Mouse (Mus musculus) kidney, postnatal 10 days (tissue): ENCODE results near the gene Mmp9.

Experiments used
- DNase-seq: peaks from one replicate; pipeline ENCODE4 v3.0.0; 2021; ENCODE audit warnings: mixed read lengths

Mmp9 gene

DNA sequence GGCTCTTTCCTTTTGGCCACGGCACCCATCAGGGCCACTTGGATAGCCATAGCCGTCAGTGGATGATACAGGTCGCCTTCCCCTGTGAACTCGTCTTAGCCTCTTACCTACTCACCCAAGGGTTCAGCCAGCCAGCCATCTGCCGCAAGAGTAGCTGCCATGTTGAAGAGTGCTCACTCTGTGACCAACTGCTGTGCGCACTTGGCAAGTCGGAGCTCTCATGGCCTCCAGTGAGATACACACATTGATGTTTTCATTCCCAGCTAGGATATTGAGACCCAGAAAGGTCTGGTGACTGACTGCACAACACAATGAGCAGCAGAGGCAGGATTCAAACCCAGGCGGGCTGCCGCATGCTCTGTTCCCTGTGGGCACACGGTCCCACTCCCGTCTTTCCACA lies 53.6 kb downstream of the Mmp9 start:
- DNase-seq = no peak

DNA sequence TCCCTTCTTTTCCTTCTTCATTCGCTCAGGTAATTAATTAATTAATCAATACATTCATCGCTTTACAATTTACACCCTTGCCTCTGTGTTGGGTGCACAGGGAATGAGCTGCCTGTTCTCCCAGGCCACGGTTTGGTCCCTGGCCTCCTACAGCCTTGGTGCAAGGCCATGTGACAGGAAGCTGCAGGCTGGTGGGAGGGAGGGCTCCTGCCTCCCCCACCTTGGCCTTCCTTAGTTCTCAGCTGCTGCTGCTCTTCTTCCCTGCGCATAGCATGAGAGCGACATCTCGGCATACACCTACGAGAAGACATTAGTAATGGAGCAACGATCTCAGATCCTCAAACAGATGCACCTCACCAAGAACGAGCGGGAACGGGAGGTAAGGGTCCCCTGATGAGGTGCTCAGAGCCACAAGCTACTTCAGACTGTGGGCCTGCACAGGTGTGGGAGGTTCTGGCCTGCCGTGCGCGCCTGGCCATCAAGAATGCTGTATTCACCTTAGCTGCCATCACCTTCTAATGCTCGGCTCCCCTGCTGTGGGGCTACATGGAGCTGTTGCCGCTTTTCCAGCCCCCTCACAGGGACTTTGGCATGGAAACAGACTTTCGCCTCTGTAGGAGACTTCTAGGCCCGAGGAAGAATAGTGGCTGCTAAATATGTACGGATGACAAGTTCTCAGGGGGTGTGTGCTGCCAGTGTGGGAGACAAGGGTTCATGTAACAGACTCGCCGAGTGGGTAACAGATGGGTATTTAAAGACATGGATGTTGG lies 54.3 kb downstream of the Mmp9 start:
- no peak for DNase-seq

DNA sequence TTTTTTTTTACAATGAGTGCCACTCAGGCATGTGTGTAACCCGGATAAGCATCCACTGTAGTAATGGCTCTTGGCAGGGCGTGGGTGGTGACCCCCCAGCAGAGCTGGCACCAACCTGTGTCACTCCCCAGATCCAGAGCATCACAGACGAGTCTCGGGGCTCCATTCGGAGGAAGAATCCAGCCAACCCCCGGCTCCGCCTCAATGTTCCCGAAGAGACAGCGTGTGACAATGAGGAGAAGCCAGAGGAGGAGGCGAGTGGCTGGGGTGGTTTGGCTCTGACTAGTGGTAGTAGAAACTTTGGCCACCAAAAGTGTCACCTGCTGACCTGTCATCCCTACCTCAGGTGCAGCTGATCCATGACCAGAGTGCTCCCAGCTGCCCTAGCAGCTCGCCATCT lies 55.4 kb downstream of the Mmp9 start:
- DNase-seq = no peak

DNA sequence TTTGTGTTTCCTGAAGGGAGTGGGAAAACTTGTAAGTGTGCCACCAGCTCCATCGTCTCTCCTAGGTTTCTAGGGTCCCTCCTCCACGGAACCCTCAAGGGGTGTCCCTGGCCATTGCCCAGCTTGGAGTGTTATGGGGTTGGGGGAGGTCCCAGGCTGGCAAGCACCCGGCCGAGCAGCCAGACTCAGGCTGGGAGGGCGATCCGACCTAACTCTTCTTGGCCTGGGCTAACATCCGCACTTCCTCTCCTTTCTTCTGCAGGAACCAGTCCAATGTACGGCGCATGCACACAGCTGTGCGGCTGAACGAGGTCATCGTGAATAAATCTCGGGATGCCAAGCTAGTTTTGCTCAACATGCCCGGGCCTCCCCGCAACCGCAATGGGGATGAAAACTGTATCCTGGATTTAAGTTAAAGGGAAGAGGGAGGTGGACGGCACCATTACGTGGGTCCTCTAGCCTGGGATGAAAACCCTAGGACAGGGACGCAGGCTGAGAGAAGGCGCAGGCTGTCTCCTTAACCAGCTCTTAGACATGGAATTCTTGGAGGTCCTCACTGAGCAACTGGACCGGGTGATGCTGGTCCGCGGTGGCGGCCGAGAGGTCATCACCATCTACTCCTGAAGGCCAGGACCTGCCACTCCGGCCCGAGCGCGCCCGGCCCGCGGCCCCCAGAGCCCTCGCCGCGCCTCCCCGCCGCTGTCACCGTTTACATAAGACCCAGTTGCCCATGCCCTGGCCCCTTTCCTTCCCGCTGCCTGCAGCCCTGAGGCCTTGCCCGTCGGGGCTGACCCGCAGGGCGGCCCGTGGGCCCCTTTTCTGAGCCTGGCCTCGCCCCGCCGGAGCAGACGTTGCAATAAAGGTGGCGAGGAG lies 56.5 kb downstream of the Mmp9 start:
- peak; percentile 48 for DNase-seq

DNA sequence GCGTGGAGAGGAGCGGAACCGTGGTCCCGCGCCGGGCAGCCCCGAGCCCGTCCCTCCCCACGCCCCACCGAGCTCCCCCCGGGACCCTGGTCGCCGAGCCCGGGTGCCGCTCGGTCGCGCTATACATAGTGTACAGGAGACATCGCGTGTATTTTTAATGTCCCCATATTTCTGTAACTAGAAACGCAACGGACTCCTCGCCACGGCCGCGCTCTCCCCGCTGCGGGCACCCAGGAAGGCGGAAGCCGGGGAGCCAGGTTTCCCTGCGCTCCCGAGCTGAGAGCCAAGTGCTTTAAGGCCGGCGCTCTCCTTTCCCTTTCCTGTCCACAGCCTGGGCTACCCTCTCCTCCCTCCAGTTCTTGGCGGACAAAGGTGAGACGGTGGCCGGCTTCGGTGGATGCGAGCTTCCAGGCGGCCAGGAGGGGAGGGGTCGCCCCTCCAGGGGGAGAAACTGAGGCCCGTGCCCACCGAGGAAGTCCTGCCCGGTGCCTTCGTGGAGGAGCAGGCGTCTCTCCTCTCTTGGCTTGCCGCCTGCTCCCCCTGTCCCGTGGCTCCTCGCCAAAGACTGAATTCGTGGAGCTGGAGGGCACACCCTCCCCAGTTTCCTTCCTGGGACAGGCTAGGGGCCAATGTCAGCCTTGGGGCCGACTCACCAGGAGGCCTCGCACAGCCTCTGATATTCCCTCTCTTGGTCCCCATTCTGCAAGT lies 57.3 kb downstream of the Mmp9 start:
- peak; percentile 57 for DNase-seq

DNA sequence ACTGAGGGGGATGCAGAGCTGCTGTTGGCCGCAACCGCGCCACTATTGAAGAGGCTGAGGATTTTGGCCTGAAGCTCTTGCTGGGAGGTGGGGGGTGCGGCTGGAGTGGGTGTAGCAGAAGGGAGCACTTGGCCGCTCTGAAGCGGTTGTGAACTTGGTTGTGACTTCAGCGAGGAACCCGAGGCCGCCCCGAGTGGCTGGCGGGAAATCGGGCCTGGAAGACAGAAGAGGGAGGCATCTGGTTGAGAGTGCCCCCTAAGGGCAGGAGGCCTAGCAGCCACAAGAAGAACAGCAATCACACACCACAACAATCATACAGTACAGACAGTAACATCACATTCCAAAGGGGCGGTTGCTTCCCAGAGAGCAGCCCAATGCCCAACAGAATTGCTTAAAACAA lies 61.4 kb downstream of the Mmp9 start:
- no peak for DNase-seq

DNA sequence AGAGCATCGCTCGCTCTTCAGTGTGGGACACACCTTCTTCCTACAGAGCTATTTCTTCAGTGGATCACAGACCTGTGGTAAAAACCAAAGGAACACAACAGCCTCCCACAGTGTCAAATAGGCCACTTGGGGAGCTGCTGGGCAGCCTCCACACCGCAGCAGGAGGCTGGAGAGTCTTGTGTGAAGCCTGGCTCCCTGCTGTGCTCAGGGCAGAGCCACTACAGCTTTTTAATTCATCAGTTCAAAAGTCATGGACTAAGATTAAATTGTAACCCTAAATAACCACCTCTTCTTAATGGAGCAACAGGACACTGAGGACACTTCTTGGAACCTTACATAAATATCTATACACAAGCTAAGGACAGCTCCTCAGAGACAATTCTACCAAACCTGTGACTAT lies 62.5 kb downstream of the Mmp9 start:
- DNase-seq = no peak

DNA sequence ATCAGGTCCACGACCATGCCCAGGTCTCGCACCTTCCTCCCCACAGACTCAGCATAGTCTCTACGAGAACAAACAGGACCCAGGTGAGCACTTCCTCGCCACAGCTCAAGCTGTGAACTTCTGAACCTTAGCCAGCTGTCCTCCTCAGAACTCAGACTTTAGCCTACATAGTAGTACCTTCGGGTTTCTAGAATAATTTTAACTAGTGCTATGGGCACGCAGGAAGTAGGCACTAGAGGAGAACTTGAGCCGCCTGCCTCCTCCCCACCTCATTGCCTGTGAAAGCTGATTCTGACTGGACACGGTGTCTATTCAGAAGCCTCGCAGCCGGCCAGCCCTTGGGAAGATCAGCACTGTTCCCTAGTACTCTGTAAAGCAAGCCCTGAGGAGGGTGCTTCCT lies 63.7 kb downstream of the Mmp9 start:
- DNase-seq = no peak
